ENCODE assay signal across 29 mouse cellular contexts in the genomic region with DNA sequence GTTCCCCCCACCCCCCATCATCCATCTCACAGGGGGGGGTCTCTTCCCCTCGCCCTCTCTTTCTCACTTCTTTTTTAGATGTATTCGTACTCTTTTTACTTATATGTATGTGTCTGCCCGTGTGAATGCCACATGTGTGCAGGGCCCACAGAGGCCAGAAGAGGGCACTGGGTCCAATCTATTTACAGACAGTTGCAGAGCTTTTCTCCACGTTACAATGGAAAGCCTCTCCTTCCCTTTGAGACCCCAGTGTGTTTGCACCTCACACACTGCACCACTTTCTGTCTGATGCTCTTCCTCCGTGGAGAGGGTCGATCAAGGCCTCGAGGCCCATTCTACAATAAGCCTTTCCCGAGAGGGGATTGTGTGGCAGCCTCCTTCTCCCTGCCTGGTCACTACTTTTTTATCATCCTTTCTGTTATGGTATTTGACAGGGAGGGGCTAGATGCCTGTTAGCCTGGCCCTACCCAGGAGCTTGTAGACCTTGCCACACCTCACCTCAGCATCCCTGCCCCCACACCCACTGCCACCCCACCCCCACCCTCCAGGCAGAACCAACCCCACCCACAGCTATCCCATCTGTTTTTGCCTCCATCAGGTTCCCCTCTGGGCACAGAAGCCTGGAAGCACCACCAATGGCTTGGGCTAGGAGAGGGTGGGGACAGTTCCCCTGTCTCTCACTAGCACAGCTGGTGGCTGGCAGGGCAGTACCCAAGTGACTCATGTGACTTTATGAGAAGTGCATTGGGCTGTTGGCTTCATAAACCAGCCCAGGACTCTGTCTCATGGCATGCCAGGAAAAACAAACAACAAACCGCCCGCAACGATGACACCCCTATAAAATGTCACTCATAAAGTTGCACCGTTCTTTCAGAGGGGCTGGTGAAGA. TPM values are rescaled to one million over a fixed set of nuclear protein-coding genes. Genes with fewer than 3 reads are reported as not detected.
DNase-seq lines count a peak whose midpoint lies in the region; ATAC-seq and TF ChIP-seq lines count a peak whose summit lies in the region.
"Had no signal": no experiment of that assay in that cellular context is flagged by ENCODE, and none has a peak within 500 bp of the region (broad histone marks: within the 10 kb centered on the region; RNA-seq: fewer than 3 reads in every experiment).

No protein-coding gene starts in this region.

- no peak overlapping the region for H3K27ac ChIP-seq in neural tube, embryonic 11.5 days (ENCODE audit: low read depth, low read length)
- peak overlapping the region; percentile 1; the same call in 1 of the 2 replicates for H3K27ac ChIP-seq in ES-E14 (ENCODE audit: insufficient read depth, low read depth, low read length, poor library complexity, severe bottlenecking)
- no peak overlapping the region for H3K27ac ChIP-seq in hindbrain, embryonic 12.5 days
- H3K27ac ChIP-seq: embryonic facial prominence, embryonic 13.5 days; forebrain, embryonic 13.5 days; heart, embryonic 15.5 days; hindbrain, embryonic 14.5 days; limb, embryonic 13.5 days; liver, embryonic 12.5 days; neural tube, embryonic 15.5 days; stomach, postnatal 0 days had no signal

- no peak overlapping the region for H3K9ac ChIP-seq in neural tube, embryonic 11.5 days (ENCODE audit: low read length)
- H3K9ac ChIP-seq in ES-E14 (ENCODE audit: insufficient read depth, low read depth, low read length, poor library complexity, severe bottlenecking): no peak overlapping the region
- H3K9ac ChIP-seq in hindbrain, embryonic 12.5 days: no peak overlapping the region
- H3K9ac ChIP-seq: embryonic facial prominence, embryonic 13.5 days; forebrain, embryonic 13.5 days; heart, embryonic 15.5 days; hindbrain, embryonic 14.5 days; limb, embryonic 13.5 days; liver, embryonic 12.5 days; neural tube, embryonic 15.5 days had no signal

- no peak overlapping the region for H3K4me2 ChIP-seq in neural tube, embryonic 11.5 days (ENCODE audit: low read depth)
- no peak overlapping the region for H3K4me2 ChIP-seq in hindbrain, embryonic 12.5 days (replicated peaks)
- H3K4me2 ChIP-seq: embryonic facial prominence, embryonic 13.5 days; forebrain, embryonic 13.5 days; heart, embryonic 15.5 days; hindbrain, embryonic 14.5 days; limb, embryonic 13.5 days; liver, embryonic 12.5 days; neural tube, embryonic 15.5 days had no signal

- H3K4me3 ChIP-seq in neural tube, embryonic 11.5 days (ENCODE audit: low read depth, low read length): no peak overlapping the region
- no peak overlapping the region for H3K4me3 ChIP-seq in ES-E14 (ENCODE audit: insufficient read depth in 1 of 2, low read depth in 1 of 2, low read length in 2 of 2, poor library complexity in 1 of 2, severe bottlenecking in 1 of 2)
- no peak overlapping the region for H3K4me3 ChIP-seq in hindbrain, embryonic 12.5 days
- H3K4me3 ChIP-seq: embryonic facial prominence, embryonic 13.5 days; erythroblast, embryonic 14.5 days; forebrain, embryonic 13.5 days; heart, embryonic 15.5 days; limb, embryonic 13.5 days; liver, embryonic 12.5 days; neural tube, embryonic 15.5 days had no signal

- H3K9me3 ChIP-seq in neural tube, embryonic 11.5 days (ENCODE audit: control insufficient read depth, low read length): no peaks in the 10 kb centered on the region
- H3K9me3 ChIP-seq in ES-E14 (ENCODE audit: control insufficient read depth, insufficient read depth, low read depth, low read length): no peaks in the 10 kb centered on the region
- H3K9me3 ChIP-seq in hindbrain, embryonic 12.5 days (replicated peaks): peaks cover 24% of the 10 kb centered on the region

- DNase-seq in neural tube, embryonic 11.5 days (ENCODE audit: low spot score): peak; percentile 6
- no peak for DNase-seq in neural tube, embryonic 10.5 days (ENCODE audit: extremely low spot score, low spot score)
- DNase-seq in ES-E14 (ENCODE audit: low read depth, low spot score): no peak
- DNase-seq in testis, postnatal 14 days (ENCODE audit: low spot score): no peak
- DNase-seq in T-cell, adult 2 months (ENCODE audit: low spot score): no peak
- DNase-seq: adrenal gland, postnatal 36 days; cerebellum, adult 11 months; cerebellum, adult 9-11 months; embryo, embryonic 11 days; gastrocnemius, postnatal 36 days; heart, postnatal 36 days; kidney, adult 2 months; kidney, postnatal 25 days; lung, adult 18-20 months; lung, postnatal 14 days; midbrain, embryonic 14.5 days; right cerebral cortex, postnatal 14 days had no signal

- in situ Hi-C loops in ES-E14 (cut with MboI; ENCODE audit: low sequenced_read_pairs in 2 of 2, unreplicated experiment in 2 of 2): no loop called here

- no peaks in the 10 kb centered on the region for H3K27me3 ChIP-seq in neural tube, embryonic 11.5 days (ENCODE audit: control insufficient read depth, insufficient read depth, low read length)
- H3K27me3 ChIP-seq in hindbrain, embryonic 12.5 days: no peaks in the 10 kb centered on the region
- H3K27me3 ChIP-seq: embryonic facial prominence, embryonic 13.5 days; heart, embryonic 15.5 days; liver, embryonic 12.5 days; neural tube, embryonic 15.5 days had no signal

- ATAC-seq in neural tube, embryonic 11.5 days (ENCODE audit: insufficient read depth, low FRiP score, low TSS enrichment): no peak
- ATAC-seq in megakaryocyte progenitor cell, adult 5-6 weeks (replicated peaks; ENCODE audit: poor library complexity): 0 out of 2 replicates have a peak, but pooled peaks have one; percentile 31
- no peak for ATAC-seq in hindbrain, embryonic 12.5 days (ENCODE audit: low FRiP score)
- ATAC-seq: forebrain, embryonic 13.5 days; inflammation-experienced regulatory T-cells, adult 6 months; liver, embryonic 12.5 days had no signal

- H3K36me3 ChIP-seq in neural tube, embryonic 11.5 days (ENCODE audit: control insufficient read depth, insufficient read depth, low read length): no peaks in the 10 kb centered on the region
- H3K36me3 ChIP-seq in ES-E14 (ENCODE audit: control insufficient read depth, insufficient read depth, low read length, poor library complexity, severe bottlenecking): no peaks in the 10 kb centered on the region
- no peaks in the 10 kb centered on the region for H3K36me3 ChIP-seq in hindbrain, embryonic 12.5 days
- H3K36me3 ChIP-seq: embryonic facial prominence, embryonic 13.5 days; heart, embryonic 15.5 days; limb, embryonic 13.5 days; liver, embryonic 12.5 days; neural tube, embryonic 15.5 days had no signal

- WGBS in neural tube, embryonic 11.5 days: 81% methylated on average over 12 of the region's 12 CpGs
- 84% methylated on average over 12 of the region's 12 CpGs for WGBS in hindbrain, embryonic 12.5 days

- no peaks in the 10 kb centered on the region for H3K4me1 ChIP-seq in neural tube, embryonic 11.5 days (ENCODE audit: control insufficient read depth, insufficient read depth, low read length)
- peaks cover 4 to 23% of the 10 kb centered on the region in 2 experiments; a peak in 3 of 4 replicates for H3K4me1 ChIP-seq in ES-E14 (ENCODE audit: control insufficient read depth in 2 of 2, insufficient read depth in 2 of 2, low read length in 2 of 2, poor library complexity in 1 of 2)
- no peaks in the 10 kb centered on the region for H3K4me1 ChIP-seq in hindbrain, embryonic 12.5 days
- H3K4me1 ChIP-seq: embryonic facial prominence, embryonic 13.5 days; forebrain, embryonic 13.5 days; heart, embryonic 15.5 days; limb, embryonic 13.5 days; liver, embryonic 12.5 days had no signal

TF ChIP-seq in ES-E14, 5 proteins besides CTCF, POLR2A, EP300 and RAD21:
- TF ChIP-seq MAFK (IDR thresholded peaks at IDR 0.05; ENCODE audit: insufficient read depth, low read depth, low read length): no peak
- 0 out of 2 replicates have a peak, but pooled peaks have one; percentile 27 for TF ChIP-seq ZC3H11A (IDR thresholded peaks at IDR 0.05; ENCODE audit: borderline replicate concordance, low read depth, low read length)

RNA-seq across cellular contexts. Expression of a gene that starts 22.8 kb away (rescaled TPM):
- polyA plus RNA-seq in neural tube, embryonic 11.5 days (2014; fragmentation: Nextera tagmentation; extraction: Ambion mirVana): 0.94 and 0.95 TPM in 2 replicates
- total RNA-seq in ES-E14 (2012; rRNA removed): 0.11 and 0.18 TPM in 2 replicates
- 118 and 119 TPM in 2 replicates for total RNA-seq in megakaryocyte progenitor cell, adult 5-6 weeks (2015)
- 75.0 and 76.9 TPM in 2 replicates for total RNA-seq in megakaryocyte progenitor cell, adult 5-6 weeks (2017)
- polyA plus RNA-seq in hindbrain, embryonic 12.5 days (2016; fragmentation: Nextera tagmentation; extraction: Ambion mirVana): 0.30 and 1.3 TPM in 2 replicates

RNA-seq across cellular contexts. Expression of a gene that starts 45.2 kb away (rescaled TPM):
- 125 and 134 TPM in 2 replicates for polyA plus RNA-seq in neural tube, embryonic 11.5 days (2014; fragmentation: Nextera tagmentation; extraction: Ambion mirVana)
- 57.6 and 61.1 TPM in 2 replicates for total RNA-seq in ES-E14 (2012; rRNA removed)
- total RNA-seq in megakaryocyte progenitor cell, adult 5-6 weeks (2015): 196 and 200 TPM in 2 replicates
- total RNA-seq in megakaryocyte progenitor cell, adult 5-6 weeks (2017): 76.1 and 90.5 TPM in 2 replicates
- polyA plus RNA-seq in hindbrain, embryonic 12.5 days (2016; fragmentation: Nextera tagmentation; extraction: Ambion mirVana): 133 and 140 TPM in 2 replicates

RNA-seq across cellular contexts. Expression of a gene that starts 56.8 kb away (rescaled TPM):
- polyA plus RNA-seq in neural tube, embryonic 11.5 days (2014; fragmentation: Nextera tagmentation; extraction: Ambion mirVana): 21.4 and 23.0 TPM in 2 replicates
- total RNA-seq in ES-E14 (2012; rRNA removed): 5.9 and 7.2 TPM in 2 replicates
- 13.5 and 15.5 TPM in 2 replicates for total RNA-seq in megakaryocyte progenitor cell, adult 5-6 weeks (2015)
- 20.3 and 31.9 TPM in 2 replicates for total RNA-seq in megakaryocyte progenitor cell, adult 5-6 weeks (2017)
- 23.5 and 25.0 TPM in 2 replicates for polyA plus RNA-seq in hindbrain, embryonic 12.5 days (2016; fragmentation: Nextera tagmentation; extraction: Ambion mirVana)
- polyA plus RNA-seq: erythroblast, embryonic 14.5 days had no signal

Comparison
In these comparisons a context has a peak if more than half of its experiments do, and no peak if none do; other contexts are left out.
1. RNA of a gene that starts 22.8 kb away (total RNA-seq): 75.0 to 119 TPM in megakaryocyte progenitor cell, adult 5-6 weeks; 0.11 to 0.18 TPM in ES-E14; every median in the first group is over 10 times any median in the second.